Mouse (Mus musculus): ENCODE results near the gene Pip4k2b. TPM values are rescaled to one million over a fixed set of nuclear protein-coding genes. Genes with fewer than 3 reads are reported as not detected.
"Not testable (repeated sequence)": the region's sequence is repeated elsewhere in the genome, so short reads cannot be mapped to it uniquely, and the experiment has no call there.

Gene Pip4k2b
- total RNA-seq (2017): 29.0 and 30.6 TPM in 2 replicates

- ATAC-seq (ENCODE audit: extremely low read depth, insufficient number of reproducible peaks, low FRiP score, poor library complexity, severe bottlenecking): no peak
Measured at GRCm38 (mm10) chr11:97744063-97744717, at the start of gene Pip4k2b. TSS of gene Pip4k2b (minus strand) at chr11:97744704.

- ATAC-seq (ENCODE audit: extremely low read depth, insufficient number of reproducible peaks, low FRiP score, poor library complexity, severe bottlenecking): peak; percentile 81
Measured at GRCm38 (mm10) chr11:97793165-97793564, 48.7 kb upstream of the Pip4k2b start.

- not testable (repeated sequence) for ATAC-seq (ENCODE audit: extremely low read depth, insufficient number of reproducible peaks, low FRiP score, poor library complexity, severe bottlenecking)
Measured at GRCm38 (mm10) chr11:97790778-97791438, 46.4 kb upstream of the Pip4k2b start.

- ATAC-seq (ENCODE audit: extremely low read depth, insufficient number of reproducible peaks, low FRiP score, poor library complexity, severe bottlenecking): no peak
Measured at GRCm38 (mm10) chr11:97789727-97790126, 45.2 kb upstream of the Pip4k2b start.

GRCm38 (mm10) chr11:97787961-97788360 lies 43.5 kb upstream of the Pip4k2b start:
- ATAC-seq (ENCODE audit: extremely low read depth, insufficient number of reproducible peaks, low FRiP score, poor library complexity, severe bottlenecking): no peak

GRCm38 (mm10) chr11:97782564-97782895 lies 38.0 kb upstream of the Pip4k2b start:
- no peak for ATAC-seq (ENCODE audit: extremely low read depth, insufficient number of reproducible peaks, low FRiP score, poor library complexity, severe bottlenecking)

GRCm38 (mm10) chr11:97781832-97782563 lies 37.5 kb upstream of the Pip4k2b start, which contains the start of gene Rpl23:
TSS of gene Rpl23 (minus strand) at chr11:97782437.
- peak; percentile 93 for ATAC-seq (ENCODE audit: extremely low read depth, insufficient number of reproducible peaks, low FRiP score, poor library complexity, severe bottlenecking)

- no peak for ATAC-seq (ENCODE audit: extremely low read depth, insufficient number of reproducible peaks, low FRiP score, poor library complexity, severe bottlenecking)
Measured at GRCm38 (mm10) chr11:97781478-97781831, 37.0 kb upstream of the Pip4k2b start.

GRCm38 (mm10) chr11:97779968-97780701 lies 35.6 kb upstream of the Pip4k2b start:
- ATAC-seq (ENCODE audit: extremely low read depth, insufficient number of reproducible peaks, low FRiP score, poor library complexity, severe bottlenecking): no peak

GRCm38 (mm10) chr11:97778918-97779317 lies 34.4 kb upstream of the Pip4k2b start:
- no peak for ATAC-seq (ENCODE audit: extremely low read depth, insufficient number of reproducible peaks, low FRiP score, poor library complexity, severe bottlenecking)

- no peak for ATAC-seq (ENCODE audit: extremely low read depth, insufficient number of reproducible peaks, low FRiP score, poor library complexity, severe bottlenecking)
Measured at GRCm38 (mm10) chr11:97777129-97777529, 32.6 kb upstream of the Pip4k2b start.

- ATAC-seq (ENCODE audit: extremely low read depth, insufficient number of reproducible peaks, low FRiP score, poor library complexity, severe bottlenecking): no peak
Measured at GRCm38 (mm10) chr11:97776497-97777128, 32.1 kb upstream of the Pip4k2b start.

- ATAC-seq (ENCODE audit: extremely low read depth, insufficient number of reproducible peaks, low FRiP score, poor library complexity, severe bottlenecking): no peak
Measured at GRCm38 (mm10) chr11:97775808-97776496, 31.4 kb upstream of the Pip4k2b start, which contains the start of gene 1700001P01Rik. TSS of gene 1700001P01Rik (minus strand) at chr11:97775918.

- ATAC-seq (ENCODE audit: extremely low read depth, insufficient number of reproducible peaks, low FRiP score, poor library complexity, severe bottlenecking): no peak
Measured at GRCm38 (mm10) chr11:97775186-97775585, 30.7 kb upstream of the Pip4k2b start.

GRCm38 (mm10) chr11:97771410-97771809 lies 26.9 kb upstream of the Pip4k2b start:
- ATAC-seq (ENCODE audit: extremely low read depth, insufficient number of reproducible peaks, low FRiP score, poor library complexity, severe bottlenecking): peak; percentile 42; the same call in 1 of the 2 replicates

GRCm38 (mm10) chr11:97769704-97770103 lies 25.2 kb upstream of the Pip4k2b start:
- ATAC-seq (ENCODE audit: extremely low read depth, insufficient number of reproducible peaks, low FRiP score, poor library complexity, severe bottlenecking): no peak

GRCm38 (mm10) chr11:97766154-97766881 lies 21.8 kb upstream of the Pip4k2b start, which contains the start of gene Cwc25:
TSS of gene Cwc25 (minus strand) at chr11:97766556.
- ATAC-seq (ENCODE audit: extremely low read depth, insufficient number of reproducible peaks, low FRiP score, poor library complexity, severe bottlenecking): peak; percentile 94

GRCm38 (mm10) chr11:97761638-97762037 lies 17.1 kb upstream of the Pip4k2b start:
- no peak for ATAC-seq (ENCODE audit: extremely low read depth, insufficient number of reproducible peaks, low FRiP score, poor library complexity, severe bottlenecking)
